Mouse (Mus musculus): Measurements from ENCODE around the gene Slc35f6.

DNA sequence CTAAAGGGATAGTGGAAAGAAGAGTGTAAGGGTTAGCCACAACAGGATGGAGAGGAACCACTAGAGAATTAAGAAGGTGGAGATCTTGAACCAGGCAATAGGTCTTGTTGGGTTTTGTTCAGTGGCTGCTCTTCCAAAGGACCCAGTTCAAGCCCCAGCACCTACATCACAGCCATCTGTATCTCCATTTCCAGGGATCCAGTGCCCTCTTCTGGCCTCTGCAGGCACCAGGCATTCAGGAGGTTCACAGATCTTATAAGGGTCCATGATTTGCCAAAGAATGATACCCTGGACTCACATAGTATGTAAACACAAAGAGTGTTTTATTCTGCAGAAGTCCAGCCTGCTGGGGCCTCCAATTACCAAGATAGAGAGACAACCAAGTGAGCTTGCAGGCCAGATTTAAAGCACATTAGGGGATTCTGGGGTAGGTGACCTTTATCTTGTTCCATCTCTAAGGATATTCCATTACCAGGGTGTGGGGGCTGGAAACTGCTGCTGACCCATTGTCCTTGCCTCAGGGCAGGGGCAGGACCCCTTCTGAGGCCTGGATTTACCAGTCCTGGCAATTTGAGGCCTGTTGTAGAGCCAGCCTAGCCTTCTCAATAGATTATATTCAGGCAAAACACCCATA is 35.4 kb downstream of the Slc35f6 start:
- TF ChIP-seq POLR2A (IDR thresholded peaks at IDR 0.05; ENCODE audit: extremely low read depth, insufficient read depth, low read length) (no peak), CTCF (IDR thresholded peaks at IDR 0.05; ENCODE audit: extremely low read depth, insufficient read depth, low read length) (no peak)

Data from cortical plate, adult 2 months (tissue).